8 mouse cellular contexts compared by ENCODE assay signal in genomic region chr2:156991470-156992319, GRCm38 (mm10). TPM values are rescaled to one million over a fixed set of nuclear protein-coding genes. Genes with fewer than 3 reads are reported as not detected.
DNase-seq lines count a peak whose midpoint lies in the region; ATAC-seq lines count a peak whose summit lies in the region.

TSS of gene Ndrg3 (minus strand) at chr2:156992056.

- peaks cover 25% of the 10 kb centered on the region for H3K36me3 ChIP-seq in intestine, embryonic 14.5 days (ENCODE audit: control insufficient read depth, insufficient read depth, low read length)

- under 1% methylated on average over 66 of the region's 66 CpGs for WGBS in intestine, embryonic 14.5 days

- intact Hi-C loops in left cerebral cortex, postnatal 14 days (cut with DNase I), result loop anchor here (5.0 kb wide), 1 partner anchor 54 kb away; no protein-coding TSS in a partner anchor

- H3K27me3 ChIP-seq in intestine, embryonic 14.5 days (replicated peaks; ENCODE audit: control insufficient read depth, insufficient read depth, low read length), result no peaks in the 10 kb centered on the region

- no peaks in the 10 kb centered on the region for H3K9me3 ChIP-seq in intestine, embryonic 14.5 days (ENCODE audit: control insufficient read depth, low read length)

- H3K4me1 ChIP-seq in intestine, embryonic 14.5 days (replicated peaks; ENCODE audit: control insufficient read depth, insufficient read depth, low read length), result peaks cover 9% of the 10 kb centered on the region

- peak within 1 kb of the TSS; percentile 69 for H3K4me3 ChIP-seq in intestine, embryonic 14.5 days (ENCODE audit: low read depth, low read length)

- peak within 1 kb of the TSS; percentile 97 for H3K4me2 ChIP-seq in intestine, embryonic 14.5 days (ENCODE audit: low read length)

- peak; percentile 93 for DNase-seq in adrenal gland, adult 18-20 months (ENCODE audit: low spot score in 2 of 2)
- DNase-seq in embryo, embryonic 11 days, result peak; percentile 98
- peak; percentile 98 for DNase-seq in gastrocnemius, postnatal 25 days
- DNase-seq in intestine, embryonic 14.5 days (ENCODE audit: low spot score), result peak; percentile 95
- DNase-seq in left cerebral cortex, postnatal 14 days (ENCODE audit: low spot score in 2 of 2), result peak; percentile 98 to 99
- DNase-seq in mesoderm, embryonic 11.5 days (ENCODE audit: low read depth, low spot score), result peak; percentile 99
- peak; percentile 96 to 97 for DNase-seq in right cerebral cortex, postnatal 36 days (ENCODE audit: low spot score in 2 of 2)
- peak; percentile 97 for DNase-seq in yolk sac, embryonic 10.5 days (ENCODE audit: low spot score)

- no peak within 1 kb of the TSS; the same call in 1 of the 2 replicates for H3K27ac ChIP-seq in intestine, embryonic 14.5 days (ENCODE audit: low read depth)

- H3K9ac ChIP-seq in intestine, embryonic 14.5 days (ENCODE audit: low read length), result peak within 1 kb of the TSS; percentile 68

- ATAC-seq in intestine, embryonic 14.5 days (replicated peaks; ENCODE audit: low FRiP score, low TSS enrichment, low read depth), result peak; percentile 89

RNA-seq across cellular contexts. Expression of gene Ndrg3, which starts in this region (rescaled TPM):
- 10 to 100 TPM; 61.0 to 87.7 TPM for total RNA-seq in adrenal gland, adult 18-20 months (2021)
- total RNA-seq in gastrocnemius, postnatal 25 days (2021), result 10 to 100 TPM; 22.7 to 28.2 TPM
- polyA plus RNA-seq in intestine, embryonic 14.5 days (2014; fragmentation: Nextera tagmentation; extraction: Ambion mirVana), result 36.7 and 41.4 TPM in 2 replicates
- 100 to 1,000 TPM; 569 to 619 TPM for total RNA-seq in left cerebral cortex, postnatal 14 days (2021)

Comparison
In these comparisons a context has a peak if more than half of its experiments do, and no peak if none do; other contexts are left out.
1. RNA of gene Ndrg3 (total RNA-seq): 569 to 619 TPM in left cerebral cortex, postnatal 14 days; 61.0 to 87.7 TPM in adrenal gland, adult 18-20 months and 22.7 to 28.2 TPM in gastrocnemius, postnatal 25 days; every median in the first group is over 4 times any median in the second.
2. Peak in every context shown above with its lines, with median percentiles within 50 percentile points of each other: DNase-seq.